Mouse (Mus musculus): ENCODE data around the gene Cel. TPM values are rescaled to one million over a fixed set of nuclear protein-coding genes. Genes with fewer than 3 reads are reported as not detected.

Gene Cel
- total and polyA plus RNA-seq, 3 experiments, result not detected

DNA sequence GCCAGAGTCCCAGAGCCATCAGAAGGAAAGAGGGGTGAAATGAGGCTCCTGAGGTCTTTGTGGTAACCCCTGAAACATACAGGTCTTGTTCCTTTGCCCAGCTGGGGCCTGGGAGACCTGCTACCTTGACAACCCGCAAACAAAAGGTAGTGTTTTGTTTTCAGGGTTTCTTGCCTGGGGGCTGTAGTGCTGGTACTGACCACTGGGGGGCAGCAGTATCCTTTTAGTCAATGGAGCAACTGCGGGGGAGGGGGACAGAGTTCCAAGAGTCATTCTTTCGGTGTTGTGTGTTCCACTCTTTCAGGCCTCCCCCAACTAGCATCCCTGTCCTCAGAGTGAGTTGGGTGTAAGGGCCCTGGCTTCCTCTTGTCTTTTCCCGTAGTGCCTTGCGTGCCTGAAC, 48.7 kb downstream of the Cel start (continued):
- TF ChIP-seq GABPA (IDR thresholded peaks at IDR 0.05; ENCODE audit: insufficient replicate concordance, low read depth, low read length) (no peak), ZNF384 (IDR thresholded peaks at IDR 0.05; ENCODE audit: low read depth, low read length) (no peak), ZC3H11A (IDR thresholded peaks at IDR 0.05; ENCODE audit: low read depth, low read length) (no peak), CTCF (conservative IDR thresholded peaks at IDR 0.05 in 1 of 2, IDR thresholded peaks at IDR 0.05 in 1 of 2; ENCODE audit: low read depth in 2 of 2, low read length in 2 of 2) (peak; percentile 80 to 94), MAX (IDR thresholded peaks at IDR 0.05; ENCODE audit: low read length) (no peak), USF2 (conservative IDR thresholded peaks at IDR 0.05; ENCODE audit: low read depth, low read length) (no peak), USF1 (IDR thresholded peaks at IDR 0.05; ENCODE audit: low read depth, low read length) (no peak), TCF12 (IDR thresholded peaks at IDR 0.05; ENCODE audit: low read depth, low read length) (peak; percentile 38; the same call in 1 of the 2 replicates), TBP (conservative IDR thresholded peaks at IDR 0.05; ENCODE audit: low read depth, low read length) (no peak), IRF4 (IDR thresholded peaks at IDR 0.05; ENCODE audit: low read depth, low read length) (0 out of 2 replicates have a peak, but pooled peaks have one; percentile 52), SMC3 (IDR thresholded peaks at IDR 0.05; ENCODE audit: low read depth, low read length) (peak; percentile 83), NRF1 (IDR thresholded peaks at IDR 0.05; ENCODE audit: low read depth, low read length) (no peak), JUND (conservative IDR thresholded peaks at IDR 0.05; ENCODE audit: low read depth, low read length) (no peak), MAFK (IDR thresholded peaks at IDR 0.05; ENCODE audit: insufficient replicate concordance, low read length) (no peak), ELF1 (IDR thresholded peaks at IDR 0.05; ENCODE audit: low read depth, low read length) (no peak)

DNA sequence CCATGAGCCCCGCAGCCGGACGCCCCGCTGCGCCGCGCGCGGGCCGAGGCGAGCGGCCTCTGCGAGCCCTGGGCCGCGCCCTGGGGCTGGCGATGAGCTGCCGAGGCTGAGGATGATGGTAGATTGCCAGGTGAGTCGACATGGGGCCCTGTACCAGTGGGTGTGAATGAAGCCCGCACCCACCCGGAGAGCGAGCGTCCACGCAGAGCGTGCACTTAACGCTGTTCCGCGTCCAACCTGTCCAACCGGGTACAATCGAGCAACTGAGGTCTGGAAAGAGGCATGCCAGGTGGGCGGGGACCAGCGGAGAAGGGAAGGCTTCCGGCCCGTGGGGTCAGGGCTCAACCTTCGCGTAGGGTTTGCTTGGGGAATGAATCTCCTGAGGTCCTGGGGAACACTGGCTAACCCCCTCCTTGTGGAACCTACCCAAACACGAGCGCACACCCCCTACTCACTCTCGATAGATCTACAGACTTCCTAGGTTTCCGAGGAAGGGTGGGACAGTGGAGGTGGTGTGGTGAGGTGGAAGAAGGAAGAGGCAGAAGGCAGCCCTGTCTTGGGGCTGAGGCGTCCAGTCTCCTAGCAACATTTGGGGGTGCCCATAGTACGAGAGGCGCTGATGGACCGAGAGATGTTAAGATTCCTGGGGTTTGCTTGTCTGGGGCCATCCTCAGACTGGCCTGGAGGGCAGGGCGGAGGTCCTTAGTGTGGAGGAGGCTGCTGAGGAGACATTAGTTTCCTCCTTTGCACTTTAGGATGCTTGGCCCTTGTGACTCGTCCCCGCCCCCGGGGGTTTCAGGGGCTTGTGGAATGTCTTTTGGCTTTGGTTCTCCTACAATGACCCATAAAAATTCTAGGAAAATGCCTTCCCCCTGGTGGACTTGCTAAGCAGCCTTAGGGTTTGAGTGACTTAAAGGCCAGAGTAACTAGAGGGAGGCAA, 49.5 kb downstream of the Cel start:
- no peak for DNase-seq (ENCODE audit: extremely low read depth)
- Histone ChIP-seq H3K9ac (ENCODE audit: insufficient read depth, low read depth) (peak overlapping the region; percentile 73), H3K79me2 (replicated peaks; ENCODE audit: control insufficient read depth, extremely low read depth, insufficient read depth, poor library complexity, severe bottlenecking) (no peaks in the 10 kb centered on the region), H3K27me3 (replicated peaks) (peaks cover 46% of the 10 kb centered on the region), H3K36me3 (replicated peaks in 1 of 2; ENCODE audit: control insufficient read depth in 1 of 2, insufficient read depth in 1 of 2, low read length in 1 of 2) (peaks cover 0 to 5% of the 10 kb centered on the region in 2 experiments), H3K9me3 (replicated peaks; ENCODE audit: low read length) (no peaks in the 10 kb centered on the region), H3K4me1 (ENCODE audit: control insufficient read depth in 1 of 2, insufficient read depth in 2 of 2) (peaks cover 24 to 40% of the 10 kb centered on the region in 2 experiments), H3K27ac (ENCODE audit: insufficient read depth, low read depth) (no peak overlapping the region), H3K4me2 (ENCODE audit: insufficient read depth, low read depth, poor library complexity, severe bottlenecking) (peak overlapping the region; percentile 95), H3K4me3 (replicated peaks in 1 of 3; ENCODE audit: low read depth in 2 of 3, low read length in 2 of 3, poor library complexity in 1 of 3) (peak overlapping the region; percentile 58 to 75 (median 61))
- TF ChIP-seq CTCF (conservative IDR thresholded peaks at IDR 0.05 in 1 of 2, IDR thresholded peaks at IDR 0.05 in 1 of 2; ENCODE audit: low read depth in 2 of 2, low read length in 2 of 2), result no peak
- no peak for TF ChIP-seq MAX (IDR thresholded peaks at IDR 0.05; ENCODE audit: low read length)
- no peak for TF ChIP-seq TBP (conservative IDR thresholded peaks at IDR 0.05; ENCODE audit: low read depth, low read length)
- TF ChIP-seq ZNF384 (IDR thresholded peaks at IDR 0.05; ENCODE audit: low read depth, low read length), result no peak
- no peak for TF ChIP-seq UBTF (IDR thresholded peaks at IDR 0.05; ENCODE audit: low read depth, low read length)
- no peak for TF ChIP-seq ZC3H11A (IDR thresholded peaks at IDR 0.05; ENCODE audit: low read depth, low read length)
- no peak for TF ChIP-seq RCOR1 (conservative IDR thresholded peaks at IDR 0.05; ENCODE audit: low read depth, low read length)
- TF ChIP-seq CHD2 (IDR thresholded peaks at IDR 0.05; ENCODE audit: low read length), result no peak
- no peak for TF ChIP-seq JUND (conservative IDR thresholded peaks at IDR 0.05; ENCODE audit: low read depth, low read length)
- no peak for TF ChIP-seq MAFK (IDR thresholded peaks at IDR 0.05; ENCODE audit: insufficient replicate concordance, low read length)
- no peak for TF ChIP-seq ETS1 (conservative IDR thresholded peaks at IDR 0.05; ENCODE audit: low read depth, low read length)
- TF ChIP-seq MAZ (IDR thresholded peaks at IDR 0.05; ENCODE audit: low read depth, low read length), result no peak
- TF ChIP-seq ZKSCAN1 (IDR thresholded peaks at IDR 0.05; ENCODE audit: borderline replicate concordance, low read depth, low read length), result no peak
- no peak for TF ChIP-seq USF2 (conservative IDR thresholded peaks at IDR 0.05; ENCODE audit: low read depth, low read length)
- in situ Hi-C loops (cut with MboI; ENCODE audit: low pct_ligation_motif_present, low pct_unique_long_range_greater_than_20kb, low sequenced_read_pairs) (loop anchor here (5.0 kb wide), 1 partner anchor 34 kb away; no protein-coding TSS in a partner anchor), dilution Hi-C loops (cut with MboI; ENCODE audit: extremely low pct_ligation_motif_present, extremely low pct_unique_long_range_greater_than_20kb, low sequenced_read_pairs) (no loop called here)

Measured in CH12.LX (cell line).